Comparison of ENCODE assay signal across 1 mouse cellular context in the genomic region with DNA sequence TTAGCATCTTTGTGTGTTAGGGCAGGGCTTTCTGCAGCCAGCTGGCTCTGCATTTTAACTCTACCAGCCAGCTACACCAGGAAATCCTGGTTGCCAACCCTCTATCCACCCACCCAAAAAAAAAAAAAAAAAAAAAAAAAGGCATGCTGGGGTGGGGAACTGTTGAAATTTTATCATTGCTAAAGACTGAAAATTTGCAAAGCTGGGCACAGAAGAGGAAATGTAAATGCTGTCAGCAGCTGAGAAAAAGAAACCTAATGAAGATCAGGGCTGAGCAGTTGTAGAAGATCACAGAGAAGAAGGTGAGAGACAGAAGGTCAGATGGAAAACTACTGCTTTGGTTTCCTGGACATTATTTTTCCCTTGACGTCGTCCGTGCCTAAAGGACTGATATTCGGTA. TPM values are rescaled to one million over a fixed set of nuclear protein-coding genes. Genes with fewer than 3 reads are reported as not detected.
"Had no signal": no experiment of that assay in that cellular context is flagged by ENCODE, and none has a peak within 500 bp of the region (broad histone marks: within the 10 kb centered on the region; RNA-seq: fewer than 3 reads in every experiment).

No protein-coding gene starts in this region.

RNA-seq across cellular contexts. Expression of a gene that starts 36.1 kb away (rescaled TPM):
- total RNA-seq: neutrophil, adult 5-6 weeks had no signal
